Mouse (Mus musculus) limb, embryonic 10.5 days (tissue): ENCODE results near the gene Zfp287. TPM values are rescaled to one million over a fixed set of nuclear protein-coding genes. Genes with fewer than 3 reads are reported as not detected.

Experiments used
- polyA plus RNA-seq: library from polyadenylated mRNA; unstranded; fragments of >200 nt; fragmentation: Nextera tagmentation; extraction: Ambion mirVana; gene quantifications from 2 replicates; pipeline ENCODE4 v1.2.1, GENCODE M21; 2016

The Zfp287 gene
- polyA plus RNA-seq, 1 experiment from 2014 or later: 15.7 TPM

Other genes starting within 250 kb of the Zfp287 start
- 35.0 and 42.2 TPM in 2 replicates for gene Cenpv, start 192.6 kb downstream of the Zfp287 start, polyA plus RNA-seq
- gene Ubb, start 180.7 kb downstream of the Zfp287 start, polyA plus RNA-seq: 3,627 and 3,653 TPM in 2 replicates
- 0.55 and 0.87 TPM in 2 replicates for gene Trpv2, start 157.4 kb downstream of the Zfp287 start, polyA plus RNA-seq
- gene Lrrc75a, start 83.4 kb downstream of the Zfp287 start, polyA plus RNA-seq: 15.7 and 17.3 TPM in 2 replicates
- 45.5 and 52.5 TPM in 2 replicates for gene Mmgt2, start 83.2 kb downstream of the Zfp287 start, polyA plus RNA-seq
- not detected in 2 replicates for gene Gm10428, start 21.2 kb upstream of the Zfp287 start, polyA plus RNA-seq
- gene Zfp286, start 57.6 kb upstream of the Zfp287 start, polyA plus RNA-seq: 22.4 and 29.8 TPM in 2 replicates
- 2.9 and 3.3 TPM in 2 replicates for gene Trim16, start 88.3 kb upstream of the Zfp287 start, polyA plus RNA-seq
- 0.31 and 0.84 TPM in 2 replicates for gene Fbxw10, start 115.2 kb upstream of the Zfp287 start, polyA plus RNA-seq
- gene Tvp23b, start 147.6 kb upstream of the Zfp287 start, polyA plus RNA-seq: 37.9 and 43.4 TPM in 2 replicates
- not detected in 2 replicates for gene Cdrt4, start 219.3 kb upstream of the Zfp287 start, polyA plus RNA-seq